Mouse (Mus musculus): ENCODE results near the gene Musk. TPM values are rescaled to one million over a fixed set of nuclear protein-coding genes. Genes with fewer than 3 reads are reported as not detected.

Musk gene
- polyA plus RNA-seq, 1 experiment: 0.34 TPM

GRCm38 (mm10) chr4:58401973-58402501 is 116.3 kb downstream of the Musk start:
- DNase-seq (ENCODE audit: extremely low spot score in 1 of 2, low spot score in 1 of 2): peak; percentile 76 to 80

GRCm38 (mm10) chr4:58413188-58414185 is 127.7 kb downstream of the Musk start:
- DNase-seq (ENCODE audit: extremely low spot score in 1 of 2, low spot score in 1 of 2): no peak

- DNase-seq (ENCODE audit: extremely low spot score in 1 of 2, low spot score in 1 of 2): no peak
These were observed 129.8 kb downstream of the Musk start for GRCm38 (mm10) chr4:58415537-58415936.

GRCm38 (mm10) chr4:58417319-58417718 is 131.6 kb downstream of the Musk start:
- peak; percentile 17 to 55 for DNase-seq (ENCODE audit: extremely low spot score in 1 of 2, low spot score in 1 of 2)

GRCm38 (mm10) chr4:58419225-58419624 is 133.5 kb downstream of the Musk start:
- DNase-seq (ENCODE audit: extremely low spot score in 1 of 2, low spot score in 1 of 2): peak in 1 of 2 experiments; percentile 50

GRCm38 (mm10) chr4:58423276-58423930 is 137.6 kb downstream of the Musk start:
- no peak for DNase-seq (ENCODE audit: extremely low spot score in 1 of 2, low spot score in 1 of 2)

Other genes with a start within 250 kb of the Musk start
- 1.1 and 1.2 TPM in 2 replicates for gene Svep1, start 79.1 kb upstream of the Musk start, polyA plus RNA-seq (2012; rRNA removed)